Mouse (Mus musculus): ENCODE data around the gene Plekhg1. TPM values are rescaled to one million over a fixed set of nuclear protein-coding genes. Genes with fewer than 3 reads are reported as not detected.
A peak's percentile ranks its signal among the peaks of the same experiment; 100 is the strongest.

The Plekhg1 gene
- total RNA-seq, 4 experiments from 2014 or later = 9.2 to 15.2 (median 9.3) TPM

GRCm38 (mm10) chr10:3741791-3742190, 1.6 kb downstream of the Plekhg1 start:
- no peak for DNase-seq (ENCODE audit: low spot score in 2 of 2)

GRCm38 (mm10) chr10:3743069-3743468, 2.9 kb downstream of the Plekhg1 start:
- DNase-seq (ENCODE audit: low spot score in 2 of 2) = no peak

- peak in 1 of 2 experiments; percentile 17 for DNase-seq (ENCODE audit: low spot score in 2 of 2)
Observed at GRCm38 (mm10) chr10:3743826-3744225, 3.7 kb downstream of the Plekhg1 start.

DNA sequence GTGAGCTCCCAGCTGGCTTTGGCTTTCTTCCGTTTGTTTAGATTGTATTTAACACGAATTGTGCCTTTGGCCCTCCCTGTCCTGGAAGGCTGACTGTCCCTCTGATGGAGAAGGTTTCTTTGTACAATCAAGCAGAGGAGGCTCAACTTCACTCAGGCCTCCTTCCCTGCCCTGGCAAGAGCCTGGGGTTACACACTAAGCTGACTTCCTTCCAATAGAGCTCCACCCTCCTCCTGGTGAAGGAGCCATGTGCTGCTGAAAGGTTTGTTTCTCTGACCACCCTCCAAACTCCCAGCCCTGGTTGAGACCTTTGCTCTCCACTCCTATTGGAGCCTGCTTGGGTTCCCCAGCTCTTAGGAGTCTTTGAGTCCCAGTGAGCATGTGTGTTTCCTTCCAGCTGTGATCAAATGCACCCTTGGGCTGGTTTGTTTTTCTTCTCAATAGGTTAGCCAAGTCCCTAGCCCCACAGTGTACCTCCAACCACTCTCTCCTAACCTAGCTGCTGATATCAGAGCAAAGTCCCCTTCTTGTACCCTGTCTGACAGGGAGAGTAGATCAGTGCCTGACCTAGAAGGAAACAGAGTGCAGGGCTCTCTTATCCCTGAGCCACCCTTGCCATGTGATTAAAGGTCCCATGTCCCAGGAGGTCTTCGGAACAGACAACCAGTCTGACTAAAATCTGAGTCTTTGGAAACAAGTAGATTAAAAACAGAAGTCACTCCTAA, 6.8 kb downstream of the Plekhg1 start:
- DNase-seq (ENCODE audit: low spot score in 2 of 2) = no peak

- no peak for DNase-seq (ENCODE audit: low spot score in 2 of 2)
Observed at GRCm38 (mm10) chr10:3749580-3749979, 9.4 kb downstream of the Plekhg1 start.

GRCm38 (mm10) chr10:3761992-3762391, 21.8 kb downstream of the Plekhg1 start:
- no peak for DNase-seq (ENCODE audit: low spot score in 2 of 2)

DNA sequence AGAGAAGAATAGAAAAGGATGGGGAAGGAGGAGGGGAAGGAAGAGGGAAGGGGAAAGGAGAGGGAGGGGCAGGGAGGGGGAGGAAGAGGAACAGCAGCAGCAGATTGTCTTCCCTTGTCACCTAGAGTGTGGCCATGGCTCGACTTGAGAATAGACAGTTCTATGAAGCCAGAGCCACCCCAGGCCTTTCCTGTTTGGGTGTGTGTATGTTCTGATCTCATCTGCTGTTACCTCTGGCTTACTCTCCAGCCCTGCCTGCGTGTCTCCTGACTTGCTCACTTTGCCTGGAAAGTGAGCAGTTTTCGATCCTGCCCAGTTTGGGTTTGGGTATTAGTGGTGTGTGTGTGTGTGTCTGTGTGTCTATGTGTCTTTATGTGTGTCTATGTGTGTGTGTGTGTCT, 23.0 kb downstream of the Plekhg1 start:
- DNase-seq (ENCODE audit: low spot score in 2 of 2) = no peak

DNA sequence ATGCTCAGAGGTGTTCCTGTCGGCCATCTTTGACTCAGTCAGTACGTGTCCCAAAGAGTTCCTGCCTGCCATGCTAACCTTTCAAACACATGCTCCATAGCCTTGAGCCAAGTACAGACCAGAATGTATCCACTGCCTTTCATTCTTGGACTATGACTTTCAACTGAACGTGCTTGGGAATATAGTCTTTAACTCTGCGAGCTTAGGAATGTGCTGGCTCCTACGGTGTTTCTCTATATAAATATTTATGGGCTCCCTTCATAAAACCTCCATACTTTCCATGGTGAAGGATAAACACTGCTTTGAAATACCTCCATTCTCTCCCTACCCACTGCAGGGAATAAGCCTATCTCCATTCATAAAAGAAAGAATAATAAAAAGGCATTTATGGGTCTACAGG, 29.0 kb downstream of the Plekhg1 start:
- no peak for DNase-seq (ENCODE audit: low spot score in 2 of 2)

GRCm38 (mm10) chr10:3774330-3774729, 34.2 kb downstream of the Plekhg1 start:
- no peak for DNase-seq (ENCODE audit: low spot score in 2 of 2)

- no peak for DNase-seq (ENCODE audit: low spot score in 2 of 2)
Observed at GRCm38 (mm10) chr10:3776761-3777160, 36.6 kb downstream of the Plekhg1 start.

DNA sequence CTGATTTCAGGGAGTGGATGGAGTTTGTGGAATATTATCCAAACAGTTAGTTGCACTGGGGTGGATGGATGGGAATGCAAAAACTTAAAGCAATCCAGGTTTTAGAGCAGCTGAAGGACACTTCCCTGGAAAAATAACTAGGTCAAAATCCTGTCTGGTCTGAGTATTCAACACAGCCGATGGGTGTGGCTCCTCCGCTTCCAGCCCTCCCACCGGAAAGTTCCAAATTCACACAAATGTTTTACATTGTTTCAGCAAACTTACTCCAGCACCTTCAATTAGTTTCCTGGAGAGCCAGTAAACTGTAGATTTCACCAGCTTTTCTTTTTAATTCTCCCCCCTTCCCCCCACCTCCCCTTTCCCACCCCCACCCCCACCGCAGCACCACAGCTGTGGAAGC, 45.2 kb downstream of the Plekhg1 start:
- no peak for DNase-seq (ENCODE audit: low spot score in 2 of 2)

- no peak for DNase-seq (ENCODE audit: low spot score in 2 of 2)
Observed at GRCm38 (mm10) chr10:3786531-3786930, 46.4 kb downstream of the Plekhg1 start.

GRCm38 (mm10) chr10:3787006-3787405, 46.8 kb downstream of the Plekhg1 start:
- no peak for DNase-seq (ENCODE audit: low spot score in 2 of 2)

DNA sequence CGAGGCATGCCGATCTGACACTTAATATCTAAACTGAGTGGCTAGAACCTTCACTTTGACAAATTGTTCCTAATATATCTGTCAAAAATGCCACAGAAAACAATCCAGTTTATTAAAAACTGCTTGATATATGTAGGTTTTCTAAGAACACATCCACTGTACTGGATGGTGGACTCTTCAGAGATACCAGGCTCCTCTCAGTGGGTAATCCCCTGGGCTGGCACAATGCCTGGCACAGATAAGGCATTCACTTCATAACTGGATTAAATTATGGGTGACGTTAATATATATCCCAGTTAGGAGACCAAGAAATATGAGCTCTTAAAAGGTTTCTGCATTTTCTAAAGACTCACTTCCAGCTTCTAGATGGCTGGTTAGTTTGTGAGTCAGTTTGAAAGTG, 53.7 kb downstream of the Plekhg1 start:
- DNase-seq (ENCODE audit: low spot score in 2 of 2) = no peak

DNA sequence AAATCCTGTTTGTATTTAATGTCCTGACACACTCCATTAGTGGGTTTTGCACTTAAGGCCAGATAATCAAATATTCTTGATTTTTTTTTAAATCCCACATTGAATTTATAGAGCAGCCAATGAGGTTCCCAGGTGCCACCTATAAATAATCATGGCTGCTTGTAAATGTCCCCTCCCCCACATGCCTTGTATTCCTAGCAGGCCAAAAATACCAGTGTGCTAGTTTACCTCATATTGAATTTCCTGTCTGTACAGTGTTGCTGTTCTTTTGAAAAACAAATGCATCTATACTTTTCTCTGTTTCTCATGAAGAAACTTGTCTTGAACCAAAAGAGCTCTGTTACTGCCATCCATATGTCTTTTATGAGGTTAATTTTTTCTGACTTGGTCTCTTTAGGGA, 59.3 kb downstream of the Plekhg1 start:
- no peak for DNase-seq (ENCODE audit: low spot score in 2 of 2)

DNA sequence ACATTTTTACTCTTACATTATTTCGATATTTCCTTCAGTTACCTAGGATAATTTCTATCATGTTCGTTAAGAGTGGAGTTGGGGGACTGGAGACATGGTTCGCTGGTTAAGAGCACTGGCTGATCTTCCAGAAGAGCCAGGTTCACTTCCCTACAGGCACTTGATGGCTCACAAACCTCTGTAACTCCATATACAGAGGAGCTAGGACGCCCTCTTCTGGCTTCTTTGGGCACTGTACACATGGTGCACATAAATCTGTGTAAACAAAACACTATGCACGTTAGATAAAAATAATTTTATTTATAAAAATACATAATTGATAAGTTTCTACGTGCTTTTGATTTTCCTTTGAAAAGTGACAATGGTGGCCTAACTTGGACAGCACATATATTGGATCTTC, 61.1 kb downstream of the Plekhg1 start:
- DNase-seq (ENCODE audit: low spot score in 2 of 2) = no peak

DNA sequence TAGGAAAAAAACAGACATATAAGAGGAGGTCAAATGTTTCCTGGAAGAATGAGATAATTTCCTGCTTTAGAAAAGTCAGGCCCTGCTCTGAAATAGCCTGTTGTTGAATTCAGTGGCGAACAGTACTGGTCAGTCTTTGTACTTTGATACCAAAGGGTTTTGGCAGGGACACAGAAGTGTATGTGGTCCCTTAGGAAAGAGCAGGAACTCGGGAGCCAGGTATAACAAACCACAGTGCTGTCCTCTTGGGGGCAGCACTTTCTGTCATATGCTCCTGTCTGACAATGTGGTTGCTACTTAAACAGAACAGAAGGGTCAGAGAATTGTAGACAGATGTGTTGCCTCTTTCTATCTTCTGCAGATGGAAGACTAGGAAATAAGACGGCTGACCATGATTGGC, 65.2 kb downstream of the Plekhg1 start:
- DNase-seq (ENCODE audit: low spot score in 2 of 2) = no peak

- no peak for DNase-seq (ENCODE audit: low spot score in 2 of 2)
Observed at GRCm38 (mm10) chr10:3807980-3808379, 67.8 kb downstream of the Plekhg1 start.

DNA sequence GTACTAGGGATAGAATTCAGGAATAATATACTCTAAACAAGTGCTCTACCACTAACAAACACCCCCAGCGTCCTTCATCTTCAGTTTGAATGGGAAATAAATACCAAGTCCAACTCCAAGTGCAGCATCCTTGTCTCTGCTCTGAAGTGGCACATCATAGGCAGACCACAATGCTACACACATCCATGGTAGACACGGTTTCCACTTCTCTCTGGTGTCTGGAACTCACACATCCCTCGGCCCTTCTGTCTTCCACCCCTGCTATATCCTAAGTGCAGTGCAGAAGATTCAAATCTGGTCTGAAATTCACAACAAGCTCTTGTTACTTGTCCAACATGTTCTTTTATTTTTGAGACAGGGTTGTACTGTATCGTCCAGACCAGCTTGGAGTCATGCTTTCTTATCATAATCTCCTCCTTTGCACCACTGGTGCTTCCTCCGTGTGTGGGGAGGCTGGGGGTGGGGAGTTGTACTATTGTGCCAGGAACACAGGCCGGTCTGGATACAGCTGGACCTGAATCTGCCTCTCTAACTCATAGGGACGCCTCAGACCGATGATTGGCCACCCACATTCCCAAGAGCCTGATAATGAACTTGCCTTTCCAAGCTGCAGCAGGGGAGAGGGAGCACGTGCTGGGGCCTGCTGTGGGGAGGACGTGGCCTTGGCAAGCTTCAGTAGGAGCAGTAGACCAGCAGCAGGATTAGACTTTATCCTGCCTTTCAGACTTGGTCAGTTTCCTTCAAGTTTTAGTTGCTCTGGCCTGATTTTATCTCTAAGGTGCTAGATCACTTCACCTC, 70.5 kb downstream of the Plekhg1 start:
- DNase-seq (ENCODE audit: low spot score in 2 of 2) = peak in 1 of 2 experiments; percentile 12

GRCm38 (mm10) chr10:3818940-3819701, 79.0 kb downstream of the Plekhg1 start:
- DNase-seq (ENCODE audit: low spot score in 2 of 2) = peak; percentile 10 to 41

- no peak for DNase-seq (ENCODE audit: low spot score in 2 of 2)
Observed at GRCm38 (mm10) chr10:3823826-3824225, 83.7 kb downstream of the Plekhg1 start.

GRCm38 (mm10) chr10:3826043-3826442, 85.9 kb downstream of the Plekhg1 start:
- no peak for DNase-seq (ENCODE audit: low spot score in 2 of 2)

Data from left cerebral cortex, adult 8-10 months (tissue).